Mouse (Mus musculus): ENCODE results near the gene Id3.

GRCm38 (mm10) chr4:136100396-136101070 is 42.8 kb upstream of the Id3 start:
- TF ChIP-seq CTCF (IDR thresholded peaks at IDR 0.05; ENCODE audit: low read depth) (no peak), EP300 (optimal IDR thresholded peaks at IDR 0.05) (no peak)

All from stomach, postnatal 0 days (tissue).